8 mouse cellular contexts compared by ENCODE assay signal in the genomic region with DNA sequence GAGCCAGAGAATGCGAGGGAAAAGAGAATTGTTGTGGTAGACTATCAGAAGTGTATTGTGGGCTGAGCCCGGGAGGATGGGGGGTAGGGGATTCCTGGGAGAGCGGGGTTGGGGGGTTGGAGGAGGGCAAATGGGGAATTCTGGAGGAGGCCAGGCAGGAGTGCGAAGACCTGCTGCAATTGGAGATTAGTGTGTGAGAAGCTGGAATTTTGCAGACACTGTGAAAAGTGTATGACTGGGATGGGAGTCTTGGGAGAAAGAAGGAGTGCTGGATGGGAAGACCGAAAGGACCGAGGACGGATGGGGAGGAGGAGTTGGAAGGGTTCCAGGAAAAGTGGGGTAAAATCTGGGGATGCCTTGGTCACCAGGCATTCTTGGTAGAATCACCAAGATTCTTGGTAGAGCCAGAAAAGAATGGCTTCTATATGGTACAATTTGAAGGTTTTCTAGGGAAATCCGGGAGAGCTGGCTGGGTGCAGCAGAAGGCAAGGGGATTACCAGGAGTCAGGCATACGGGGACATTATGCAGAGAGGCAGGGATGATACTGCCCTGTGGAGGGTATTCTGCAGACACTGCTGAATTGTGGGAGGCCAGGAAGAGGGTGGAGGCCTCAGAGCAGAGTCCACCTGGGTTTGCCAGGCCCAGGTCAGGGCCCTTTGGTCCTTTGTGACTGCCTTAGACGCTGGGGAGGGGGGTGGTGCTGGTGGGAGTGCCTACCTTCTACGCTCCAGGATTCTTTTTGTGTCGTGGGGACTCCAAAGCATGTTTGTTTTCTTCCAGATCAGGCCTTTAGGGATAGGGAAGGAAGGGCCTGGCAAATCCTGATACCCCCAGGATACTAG. TPM values are rescaled to one million over a fixed set of nuclear protein-coding genes. Genes with fewer than 3 reads are reported as not detected.
DNase-seq lines count a peak whose midpoint lies in the region; ATAC-seq and TF ChIP-seq lines count a peak whose summit lies in the region.

No protein-coding gene starts in this region.

- no peak overlapping the region for H3K27ac ChIP-seq in heart, embryonic 11.5 days (ENCODE audit: low read depth, low read length)
- no peak overlapping the region for H3K27ac ChIP-seq in embryonic fibroblast, embryonic 13.5 days (ENCODE audit: insufficient read depth, low read length)
- peak overlapping the region; percentile 74 for H3K27ac ChIP-seq in midbrain, embryonic 16.5 days (ENCODE audit: low read length)

- no peaks in the 10 kb centered on the region for H3K36me3 ChIP-seq in heart, embryonic 11.5 days (ENCODE audit: control insufficient read depth, insufficient read depth, low read length)
- H3K36me3 ChIP-seq in midbrain, embryonic 16.5 days (ENCODE audit: control insufficient read depth, insufficient read depth, low read length), result no peaks in the 10 kb centered on the region

- peak overlapping the region; percentile 49; the same call in 1 of the 2 replicates for H3K9ac ChIP-seq in heart, embryonic 11.5 days (ENCODE audit: low read depth, low read length)
- H3K9ac ChIP-seq in midbrain, embryonic 16.5 days (ENCODE audit: low read depth, low read length), result peak overlapping the region; percentile 71

- TF ChIP-seq CTCF in embryonic fibroblast, embryonic 13.5 days (IDR thresholded peaks at IDR 0.05; ENCODE audit: borderline replicate concordance, insufficient read depth, low read length), result no peak

- H3K9me3 ChIP-seq in heart, embryonic 11.5 days (replicated peaks; ENCODE audit: control insufficient read depth, low read length), result no peaks in the 10 kb centered on the region
- H3K9me3 ChIP-seq in midbrain, embryonic 16.5 days (replicated peaks; ENCODE audit: control insufficient read depth, low read length, poor library complexity, severe bottlenecking), result no peaks in the 10 kb centered on the region

- no peak for TF ChIP-seq POLR2A in embryonic fibroblast, embryonic 13.5 days (IDR thresholded peaks at IDR 0.05; ENCODE audit: low read depth, low read length)

- H3K4me3 ChIP-seq in heart, embryonic 11.5 days (ENCODE audit: low read depth, low read length), result peak overlapping the region; percentile 61
- peak overlapping the region; percentile 52 for H3K4me3 ChIP-seq in embryonic fibroblast, embryonic 13.5 days (ENCODE audit: insufficient read depth, low read length)
- H3K4me3 ChIP-seq in midbrain, embryonic 16.5 days (ENCODE audit: low read depth, low read length), result peak overlapping the region; percentile 64

- WGBS in heart, embryonic 11.5 days (ENCODE audit: insufficient replicate concordance), result 4% methylated on average over 12 of the region's 12 CpGs
- 2% methylated on average over 12 of the region's 12 CpGs for WGBS in midbrain, embryonic 16.5 days

- no peak for DNase-seq in heart, postnatal 14 days
- DNase-seq in kidney, adult 9 months, result peak; percentile 66
- DNase-seq in adrenal gland, postnatal 36 days, result no peak
- DNase-seq in spleen, adult 18-20 months, result no peak
- DNase-seq in urinary bladder, postnatal 14 days (ENCODE audit: low spot score), result no peak

- peaks cover 10% of the 10 kb centered on the region; the same call in 1 of the 2 replicates for H3K4me1 ChIP-seq in heart, embryonic 11.5 days (ENCODE audit: control insufficient read depth, insufficient read depth, low read length)
- H3K4me1 ChIP-seq in embryonic fibroblast, embryonic 13.5 days (ENCODE audit: control insufficient read depth, insufficient read depth, low read length), result no peaks in the 10 kb centered on the region
- peaks cover 49% of the 10 kb centered on the region for H3K4me1 ChIP-seq in midbrain, embryonic 16.5 days (ENCODE audit: control insufficient read depth, insufficient read depth, low read length)

- peak overlapping the region; percentile 73 for H3K4me2 ChIP-seq in heart, embryonic 11.5 days
- H3K4me2 ChIP-seq in midbrain, embryonic 16.5 days (ENCODE audit: low read length), result peak overlapping the region; percentile 80

- ATAC-seq in heart, embryonic 11.5 days (replicated peaks; ENCODE audit: insufficient number of reproducible peaks, low FRiP score, low TSS enrichment), result no peak
- peak; percentile 19 for ATAC-seq in midbrain, embryonic 16.5 days

- 0 out of 2 replicates have a peak, but pooled peaks cover 2% of the 10 kb centered on the region for H3K27me3 ChIP-seq in heart, embryonic 11.5 days (ENCODE audit: control insufficient read depth, insufficient read depth, low read length)
- no peaks in the 10 kb centered on the region for H3K27me3 ChIP-seq in midbrain, embryonic 16.5 days (ENCODE audit: control insufficient read depth, insufficient read depth, low read depth, low read length)

- intact Hi-C loops in heart, postnatal 14 days (cut with DNase I), result no loop called here

RNA-seq across cellular contexts. Expression of gene Igsf9, which starts 1.2 kb away (rescaled TPM):
- polyA plus RNA-seq in heart, embryonic 11.5 days (2014; fragmentation: Nextera tagmentation; extraction: Ambion mirVana), result 9.3 and 12.0 TPM in 2 replicates
- under 1 TPM; 0.49 to 0.76 TPM for total RNA-seq in heart, postnatal 14 days (2021)
- 5.4 and 6.4 TPM in 2 replicates for polyA plus RNA-seq in embryonic fibroblast, embryonic 13.5 days (2011; ENCODE audit: insufficient read length, low read depth, missing spikeins)
- polyA plus RNA-seq in midbrain, embryonic 16.5 days (2015; fragmentation: Nextera tagmentation; extraction: Ambion mirVana), result 73.0 and 74.4 TPM in 2 replicates
- total RNA-seq in adrenal gland, postnatal 36 days (2021), result 1 to 10 TPM; 1.6 to 1.8 TPM

RNA-seq across cellular contexts. Expression of gene Slamf9, which starts 7.6 kb away (rescaled TPM):
- polyA plus RNA-seq in heart, embryonic 11.5 days (2014; fragmentation: Nextera tagmentation; extraction: Ambion mirVana), result 1.1 and 1.2 TPM in 2 replicates
- total RNA-seq in heart, postnatal 14 days (2021), result 1 to 10 TPM in 1 of 2 experiments, under 1 TPM in 1; 0.98 to 1.1 TPM
- polyA plus RNA-seq in embryonic fibroblast, embryonic 13.5 days (2011; ENCODE audit: insufficient read length, low read depth, missing spikeins), result 0.63 and 2.5 TPM in 2 replicates
- 0.23 and 0.37 TPM in 2 replicates for polyA plus RNA-seq in midbrain, embryonic 16.5 days (2015; fragmentation: Nextera tagmentation; extraction: Ambion mirVana)
- 1 to 10 TPM; 2.3 to 4.5 TPM for total RNA-seq in adrenal gland, postnatal 36 days (2021)

RNA-seq across cellular contexts. Expression of gene Tagln2, which starts 17.1 kb away (rescaled TPM):
- polyA plus RNA-seq in heart, embryonic 11.5 days (2014; fragmentation: Nextera tagmentation; extraction: Ambion mirVana), result 248 and 295 TPM in 2 replicates
- 100 to 1,000 TPM; 110 to 117 TPM for total RNA-seq in heart, postnatal 14 days (2021)
- polyA plus RNA-seq in embryonic fibroblast, embryonic 13.5 days (2011; ENCODE audit: insufficient read length, low read depth, missing spikeins), result 468 and 642 TPM in 2 replicates
- polyA plus RNA-seq in midbrain, embryonic 16.5 days (2015; fragmentation: Nextera tagmentation; extraction: Ambion mirVana), result 47.3 and 53.0 TPM in 2 replicates
- 10 to 100 TPM; 90.5 to 91.7 TPM for total RNA-seq in adrenal gland, postnatal 36 days (2021)

RNA-seq across cellular contexts. Expression of gene Cfap45, which starts 37.9 kb away (rescaled TPM):
- 2.6 and 2.7 TPM in 2 replicates for polyA plus RNA-seq in heart, embryonic 11.5 days (2014; fragmentation: Nextera tagmentation; extraction: Ambion mirVana)
- 1 to 10 TPM in 1 of 2 experiments, under 1 TPM in 1; 0.63 to 2.0 TPM for total RNA-seq in heart, postnatal 14 days (2021)
- polyA plus RNA-seq in embryonic fibroblast, embryonic 13.5 days (2011; ENCODE audit: insufficient read length, low read depth, missing spikeins), result 0.85 and 2.9 TPM in 2 replicates
- 4.0 and 4.7 TPM in 2 replicates for polyA plus RNA-seq in midbrain, embryonic 16.5 days (2015; fragmentation: Nextera tagmentation; extraction: Ambion mirVana)
- under 1 TPM; 0.30 to 0.89 TPM for total RNA-seq in adrenal gland, postnatal 36 days (2021)
